Mouse (Mus musculus): ENCODE measurements around the gene Smpx.

Gene Smpx

DNA sequence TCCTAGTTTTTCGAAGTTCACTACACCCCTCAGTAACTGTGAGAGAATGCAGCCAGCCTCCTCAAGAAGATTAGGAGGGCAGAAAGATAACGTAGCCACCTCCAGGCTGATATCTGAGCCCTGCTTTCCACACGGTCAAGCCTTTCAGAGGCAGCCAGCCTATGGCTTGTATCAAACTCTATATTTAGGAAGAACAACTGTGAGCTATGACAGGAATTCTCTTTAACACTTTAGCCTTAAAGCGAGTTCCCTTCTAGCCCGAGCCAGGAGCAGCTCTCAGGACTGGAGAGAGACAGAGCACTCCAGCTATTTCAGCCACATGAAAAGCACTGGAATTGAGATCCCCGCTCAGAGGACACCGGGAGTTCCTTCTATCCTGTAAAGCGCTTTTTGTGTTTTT, at the start of gene Smpx:
Gene Smpx, plus strand, starts transcription at position 49 of the 400 bp plus-strand sequence.
- no peak for DNase-seq

DNA sequence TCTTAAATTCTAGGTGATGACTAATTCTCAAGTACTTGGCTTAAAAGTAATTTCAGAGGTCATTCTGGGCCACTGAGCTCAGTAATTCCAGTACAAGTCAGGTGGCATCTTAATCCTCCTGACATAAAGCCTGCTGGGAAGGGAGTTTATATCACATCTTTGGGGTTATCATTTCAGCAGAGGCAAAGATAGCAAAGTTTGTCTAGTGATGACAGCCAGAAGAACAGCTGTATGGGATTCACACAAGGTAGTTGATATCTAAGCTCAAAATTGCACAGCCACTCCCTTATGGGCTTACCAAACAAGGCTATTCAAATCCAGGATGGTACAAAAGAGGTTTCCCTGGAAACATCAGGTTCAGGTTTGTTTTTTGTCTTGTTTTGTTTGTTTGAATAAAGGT, 43.7 kb upstream of the Smpx start:
- DNase-seq: no peak

DNA sequence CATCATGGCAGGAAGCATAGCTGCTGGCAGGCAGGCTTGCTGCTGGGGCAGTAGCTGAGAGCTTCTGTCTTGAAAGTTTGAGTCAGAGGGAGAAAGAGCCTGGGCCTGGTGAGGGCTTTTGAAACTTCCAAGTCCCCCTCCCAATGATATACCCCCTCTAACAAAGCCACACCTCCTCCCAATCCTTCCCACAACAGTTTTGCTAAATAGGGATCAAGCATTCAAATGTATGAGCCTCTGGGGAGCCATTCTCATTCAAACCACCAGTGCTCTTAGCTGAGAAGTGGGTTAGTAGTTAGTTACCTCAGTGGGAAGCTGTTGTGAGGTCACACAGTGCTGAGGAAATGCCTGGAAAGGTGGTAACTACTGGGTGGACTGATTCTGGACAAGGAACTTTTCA, 41.4 kb upstream of the Smpx start:
- no peak for DNase-seq

DNA sequence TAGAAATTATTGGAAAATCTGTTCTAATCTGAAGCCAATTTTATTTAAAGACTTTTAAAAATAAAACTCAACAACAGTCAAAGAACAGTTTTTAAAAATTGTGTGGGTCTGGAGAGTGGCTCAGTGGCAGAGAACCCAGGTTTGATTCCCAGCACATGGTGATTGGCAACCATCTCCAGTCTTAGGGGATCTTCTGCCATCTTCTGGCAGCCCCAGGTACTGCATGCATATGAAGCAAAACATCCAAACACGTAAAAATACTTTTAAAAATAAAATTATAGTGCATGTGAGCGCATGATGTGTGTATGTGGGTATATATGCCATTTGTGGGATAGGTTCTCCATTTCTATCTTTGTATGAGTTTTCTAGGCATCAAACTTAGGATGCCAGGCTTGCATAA, 26.9 kb upstream of the Smpx start:
- no peak for DNase-seq

DNA sequence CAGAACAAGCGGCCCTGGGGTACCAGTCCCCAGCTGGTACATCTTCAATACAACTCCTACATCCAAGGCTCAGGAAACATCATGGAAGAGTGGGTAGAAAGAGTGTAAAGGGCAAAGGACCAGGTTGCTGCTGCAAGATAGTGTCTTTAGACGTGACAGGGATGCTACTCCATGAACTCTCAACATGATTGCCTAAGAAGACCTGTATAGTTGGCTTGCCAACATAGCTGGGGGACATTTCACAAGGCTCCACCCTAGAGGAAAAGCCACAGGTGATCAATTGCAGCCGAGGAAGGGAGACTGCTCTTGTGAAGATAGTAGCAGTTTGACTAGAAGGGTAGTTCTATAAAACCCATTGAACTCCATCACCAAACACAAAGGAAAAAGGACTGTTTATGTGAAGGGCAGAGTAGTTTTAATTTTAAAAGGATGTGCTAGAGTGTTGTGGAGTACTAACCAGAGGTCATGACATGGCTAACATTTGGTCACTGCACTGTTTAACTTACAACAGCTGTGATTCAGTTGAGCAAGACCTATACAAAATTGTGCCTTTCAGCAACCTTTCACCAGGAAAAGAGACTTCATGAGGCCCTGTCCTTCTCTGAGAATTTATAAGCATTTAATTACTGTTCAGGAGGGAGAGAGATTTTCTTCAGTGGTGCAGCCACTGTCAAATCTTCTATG, 23.9 kb upstream of the Smpx start:
- no peak for DNase-seq

DNA sequence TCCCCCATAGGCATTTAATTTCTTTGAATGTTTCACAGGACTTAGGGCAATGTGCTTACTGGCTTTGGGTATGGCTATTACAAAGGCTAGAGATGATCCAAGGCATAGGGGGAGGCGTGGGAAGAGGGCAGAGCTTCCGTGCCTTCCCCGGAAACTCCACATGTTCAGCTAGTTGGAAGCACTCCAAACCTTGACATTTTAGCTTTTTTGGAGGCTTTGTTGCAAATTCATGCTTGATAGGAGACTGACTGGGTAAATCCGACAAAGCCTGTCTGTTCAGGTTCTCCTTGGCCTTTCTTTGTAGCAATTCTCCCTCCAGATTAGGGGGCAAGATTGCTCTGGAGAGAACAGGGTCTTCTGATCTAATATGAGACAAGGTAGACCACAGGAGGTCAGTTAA, 7.5 kb upstream of the Smpx start:
- no peak for DNase-seq

DNA sequence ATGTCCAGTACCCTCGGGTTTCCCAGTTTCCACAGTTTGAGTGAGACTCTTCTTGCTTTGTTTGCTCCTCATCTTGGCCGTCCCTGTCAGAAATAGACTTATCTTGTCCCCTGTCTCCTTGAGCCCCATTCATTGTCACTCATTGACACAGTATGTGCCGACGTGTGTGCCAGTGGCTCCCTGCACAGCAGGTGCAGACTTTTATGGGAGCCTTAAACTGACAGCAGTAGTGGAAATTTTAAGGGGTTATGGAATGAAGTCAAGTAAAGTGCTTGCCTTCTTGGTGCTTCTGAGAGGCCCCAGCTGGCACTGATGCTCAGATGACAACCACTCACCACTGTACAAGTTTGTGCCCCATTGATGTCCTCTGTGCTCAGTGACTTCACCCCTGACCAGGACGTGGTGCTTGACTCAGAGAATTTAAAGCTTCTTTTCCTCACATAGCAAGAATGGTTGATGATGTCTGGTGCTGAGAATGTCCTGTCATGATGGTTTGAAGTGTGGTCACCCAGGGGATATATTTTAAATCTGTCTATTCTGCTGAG, 1.0 kb upstream of the Smpx start:
- no peak for DNase-seq

DNA sequence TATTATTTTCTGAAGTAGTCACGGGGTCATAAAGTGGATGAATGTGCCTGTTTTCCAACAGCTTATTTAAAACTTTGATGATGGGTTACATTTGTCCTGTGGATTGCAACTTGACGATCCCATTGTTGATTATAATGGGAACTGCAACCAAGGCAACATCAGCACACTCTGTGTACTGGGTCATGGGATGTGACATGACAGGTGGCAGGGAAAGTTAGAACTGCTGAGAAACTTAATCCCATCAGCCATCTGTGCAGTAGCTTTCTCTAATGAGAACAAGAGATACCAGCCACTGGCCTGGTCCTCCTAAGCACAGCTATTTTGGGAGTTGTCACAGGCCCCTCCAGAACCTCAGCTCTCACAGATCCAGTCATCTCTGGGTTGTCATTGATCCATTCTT, 8.5 kb downstream of the Smpx start:
- no peak for DNase-seq

DNA sequence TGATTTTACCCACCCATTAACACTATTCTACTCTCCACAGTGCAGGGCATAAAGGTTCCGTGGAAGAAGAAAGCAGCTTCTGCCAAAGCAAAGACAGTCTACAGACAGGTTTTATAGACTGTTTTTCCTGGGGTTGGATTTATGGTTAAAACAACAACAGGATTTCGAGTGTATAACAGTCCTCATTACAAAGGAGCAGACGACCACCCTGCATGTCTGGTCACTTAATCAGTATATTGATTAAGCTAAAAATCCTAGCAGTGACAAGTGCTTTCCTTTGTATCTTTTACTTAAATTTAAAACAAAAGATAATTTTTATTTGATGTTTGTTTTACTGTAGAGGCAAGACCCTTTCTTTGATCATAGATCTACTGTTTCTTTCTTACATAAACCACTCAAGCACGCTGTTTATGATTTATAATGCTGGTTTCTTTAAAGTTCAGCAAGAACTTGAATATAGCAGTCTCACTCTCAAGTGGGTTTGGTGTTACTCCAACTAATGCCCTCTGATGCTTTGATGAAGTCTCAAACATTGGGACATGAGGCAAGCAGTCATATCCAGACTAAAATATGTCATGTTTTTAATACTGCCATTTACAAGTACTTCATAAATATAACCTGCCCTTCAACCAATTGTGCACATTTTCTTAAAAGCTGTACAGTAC, 10.0 kb downstream of the Smpx start:
- DNase-seq: no peak

DNA sequence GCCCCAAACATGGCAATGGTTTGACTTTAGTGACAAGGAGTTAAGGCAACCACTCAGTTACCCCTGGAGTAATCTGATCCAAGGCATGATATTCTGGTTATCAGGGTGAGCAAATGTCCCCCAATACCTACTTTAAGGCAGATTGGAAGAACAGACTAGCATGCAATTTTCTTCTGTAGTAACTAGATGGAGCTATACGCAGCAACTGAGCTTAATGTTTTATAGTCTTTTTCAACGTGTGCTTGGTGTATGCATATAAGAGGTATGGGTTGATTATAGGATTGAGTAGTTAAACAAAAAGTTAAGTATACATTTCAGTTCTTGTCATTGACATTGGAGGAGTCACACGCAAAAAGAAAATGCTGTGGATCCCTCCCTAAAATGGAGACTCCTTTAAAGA, 21.2 kb downstream of the Smpx start:
- DNase-seq: no peak

DNA sequence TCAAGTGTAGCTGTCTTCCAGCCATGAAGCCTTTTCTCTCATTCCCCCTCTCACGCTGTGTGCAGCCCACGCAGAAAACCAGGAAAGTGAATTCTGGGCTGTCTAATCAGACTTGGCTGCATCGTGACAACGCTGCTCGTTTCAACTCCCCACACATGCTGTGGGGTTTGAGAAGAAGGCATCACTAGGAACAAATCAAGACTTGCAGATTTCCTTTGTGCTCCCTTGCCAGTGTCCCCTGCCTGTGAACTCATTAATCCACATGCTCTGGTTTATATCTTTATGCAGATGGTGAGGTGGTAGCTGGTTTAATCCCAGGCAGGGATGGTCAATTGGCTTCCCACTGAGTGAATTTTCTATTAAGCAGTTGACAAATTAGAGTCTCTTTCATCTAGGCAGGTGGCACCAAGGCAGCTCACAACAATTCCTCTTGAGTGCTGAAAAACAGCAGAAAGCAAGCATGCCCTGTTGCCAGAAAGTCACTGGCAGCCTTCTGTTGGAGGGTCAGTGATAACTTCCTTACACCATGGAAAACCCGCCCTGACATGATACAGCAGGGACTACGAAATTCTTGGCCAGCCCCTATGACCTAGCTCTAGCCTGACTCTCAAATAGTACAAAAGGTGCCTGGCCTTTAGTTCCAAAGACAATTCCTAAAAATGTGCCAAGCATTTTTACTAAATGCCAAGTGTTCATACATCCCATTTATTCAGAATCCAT, 32.1 kb downstream of the Smpx start:
- no peak for DNase-seq

DNA sequence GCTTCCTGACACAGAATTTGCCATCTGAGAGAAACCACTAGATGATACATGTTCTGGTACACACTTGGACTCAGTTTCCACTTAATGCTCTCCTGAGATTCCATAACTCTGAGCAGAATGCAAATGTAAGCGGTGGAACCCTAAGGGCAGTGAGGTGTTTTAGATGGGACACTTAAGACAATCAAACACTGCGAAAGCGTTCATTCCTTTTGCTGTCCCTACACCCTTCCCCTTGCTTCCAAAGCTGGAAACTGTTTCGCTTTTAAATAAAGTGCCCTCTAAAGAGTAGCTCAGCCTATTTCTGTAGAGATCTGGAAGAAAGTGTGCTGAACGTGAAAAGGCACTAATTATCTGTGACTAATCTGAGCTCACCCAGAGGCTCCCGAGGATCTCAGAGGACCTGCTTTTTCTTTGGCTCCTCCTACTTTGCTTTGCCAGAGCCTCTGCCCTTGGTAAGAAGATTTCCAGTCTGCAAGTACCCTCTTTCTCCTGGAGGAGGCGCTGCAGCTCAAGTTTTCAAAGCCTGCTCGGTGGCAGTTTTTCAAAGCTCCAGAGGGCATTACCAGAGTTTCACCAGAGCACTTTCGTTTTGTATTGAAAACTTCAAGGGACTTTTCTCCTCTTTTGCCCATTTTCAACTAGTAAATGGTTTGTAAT, 33.1 kb downstream of the Smpx start:
- DNase-seq: peak; percentile 70 to 71

DNA sequence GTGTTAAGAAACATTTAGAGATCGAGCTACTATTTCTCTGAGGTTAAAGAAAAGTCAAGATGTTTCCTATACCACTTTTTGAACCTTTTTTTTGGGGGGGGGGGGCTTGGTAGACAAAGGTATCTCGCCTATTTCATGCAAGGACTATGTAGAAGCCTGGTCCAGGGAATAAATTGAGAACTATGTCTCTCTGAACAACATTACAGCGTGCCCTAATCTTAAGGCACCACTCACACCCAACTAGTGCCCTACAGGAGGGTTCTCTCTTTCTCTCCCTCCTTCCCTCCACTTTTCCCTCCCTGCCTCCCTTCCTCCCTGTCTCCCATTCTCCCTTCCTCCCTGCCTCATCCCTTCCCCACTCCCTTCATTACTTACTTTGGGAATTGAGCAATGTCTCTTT, 33.6 kb downstream of the Smpx start:
- no peak for DNase-seq

DNA sequence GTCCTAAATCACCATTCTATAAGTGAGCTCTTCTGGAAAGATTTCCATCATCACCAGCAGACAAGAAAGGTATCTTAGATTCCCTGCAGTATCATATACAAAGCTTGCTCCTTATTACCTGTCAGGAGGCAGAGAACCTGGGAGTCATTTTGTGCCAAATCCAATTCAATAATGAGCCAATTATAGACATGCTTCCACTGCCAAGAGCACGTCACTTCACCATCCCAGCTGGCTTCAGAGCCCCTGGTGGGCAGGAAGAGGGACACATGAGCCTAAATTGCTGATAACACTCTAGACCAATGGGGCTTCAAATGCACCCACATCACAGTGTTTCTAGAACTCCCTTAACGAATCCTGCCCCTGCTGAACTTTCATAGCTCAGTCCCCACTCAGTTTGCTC, 35.1 kb downstream of the Smpx start:
- DNase-seq: no peak

DNA sequence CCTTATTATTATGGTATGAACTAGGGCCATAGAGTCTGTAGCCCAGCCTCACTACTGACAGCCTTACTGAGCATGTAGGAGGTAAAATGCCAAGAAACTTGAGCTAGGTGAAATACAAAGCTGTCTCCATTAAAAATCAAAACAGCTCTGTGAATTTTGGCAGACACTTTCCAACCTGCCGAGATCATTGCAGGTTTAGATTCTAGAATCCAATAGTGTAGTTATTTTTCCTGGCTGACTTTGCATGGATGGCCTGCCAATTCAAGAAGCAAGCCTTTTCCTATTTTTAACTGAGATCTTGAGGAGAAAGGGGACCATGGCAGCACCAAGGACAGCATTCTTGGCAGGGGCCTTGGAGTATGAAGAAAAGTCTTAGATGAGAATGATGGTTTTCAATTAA, 35.6 kb downstream of the Smpx start:
- peak; percentile 8 to 11 for DNase-seq

DNA sequence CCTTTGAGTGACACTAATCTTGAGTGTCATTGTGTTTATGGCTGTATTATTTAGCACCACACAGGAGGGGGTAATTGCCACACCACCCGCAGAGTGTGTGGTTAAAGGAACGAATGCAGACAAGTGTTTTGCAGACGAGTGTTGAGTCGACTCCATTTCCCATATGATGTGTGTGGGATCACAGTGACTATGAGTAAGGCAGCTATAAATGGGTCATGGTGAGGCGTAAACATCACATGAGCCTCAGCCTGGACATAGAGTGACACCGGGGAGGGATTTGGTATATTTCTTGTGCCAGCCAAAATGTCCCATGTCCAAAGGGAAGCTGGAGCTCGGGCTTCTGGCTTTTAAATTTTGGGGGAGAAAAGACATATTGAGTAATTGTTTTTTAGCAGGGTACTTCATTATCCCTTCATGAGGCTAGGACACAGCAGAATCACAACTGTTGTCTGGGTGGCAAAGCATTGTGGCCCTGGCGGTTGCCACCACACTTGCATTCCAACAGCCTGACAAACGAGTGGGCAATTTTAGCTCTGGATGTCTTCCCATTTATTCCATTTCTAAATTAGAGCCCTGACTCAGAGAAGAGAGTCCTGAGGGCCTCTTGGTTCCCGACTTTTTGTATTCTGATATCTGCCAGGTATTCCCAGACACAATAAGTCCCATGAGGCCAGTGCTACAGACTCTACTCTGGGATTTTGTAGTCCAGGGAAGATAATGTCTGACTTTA, 49.3 kb downstream of the Smpx start:
- DNase-seq: no peak

DNA sequence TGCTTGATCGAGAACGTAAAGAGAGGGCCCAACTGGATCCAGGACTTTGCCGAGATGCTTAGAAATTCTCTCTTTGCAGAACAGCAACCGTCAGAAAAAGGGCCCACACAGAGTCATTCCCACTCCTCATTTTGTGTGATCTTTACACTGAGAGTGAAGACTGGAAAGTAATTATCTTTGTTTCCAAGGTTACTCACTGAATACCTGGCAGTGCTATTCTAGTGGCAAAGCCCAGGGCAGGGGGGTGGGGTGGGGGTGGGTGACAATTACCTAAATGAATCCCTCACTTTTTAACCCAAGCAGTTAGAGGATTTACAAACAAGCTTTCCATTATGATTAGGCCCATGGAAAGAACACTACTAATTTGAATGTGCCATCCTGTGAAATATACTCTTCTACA, 55.8 kb downstream of the Smpx start:
- no peak for DNase-seq

DNA sequence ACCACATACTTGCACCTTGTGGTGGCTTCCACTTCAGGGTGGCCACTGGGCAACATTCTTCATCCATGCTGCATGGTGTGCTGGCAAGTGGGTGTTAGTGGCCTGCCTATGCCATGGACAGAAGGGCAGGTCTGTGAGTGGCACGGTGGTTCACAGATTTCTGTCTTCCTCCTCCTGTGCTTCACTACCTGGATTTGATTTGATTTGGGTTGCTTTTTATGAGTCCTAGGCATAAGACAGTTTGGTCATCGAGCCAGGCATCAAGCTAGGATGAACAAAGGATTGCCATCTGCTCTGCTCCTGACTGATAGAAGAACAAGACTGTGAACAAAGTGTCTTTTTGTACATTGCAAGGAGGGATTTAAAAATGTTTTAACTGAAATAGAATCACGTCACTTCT, 63.8 kb downstream of the Smpx start:
- DNase-seq: no peak

DNA sequence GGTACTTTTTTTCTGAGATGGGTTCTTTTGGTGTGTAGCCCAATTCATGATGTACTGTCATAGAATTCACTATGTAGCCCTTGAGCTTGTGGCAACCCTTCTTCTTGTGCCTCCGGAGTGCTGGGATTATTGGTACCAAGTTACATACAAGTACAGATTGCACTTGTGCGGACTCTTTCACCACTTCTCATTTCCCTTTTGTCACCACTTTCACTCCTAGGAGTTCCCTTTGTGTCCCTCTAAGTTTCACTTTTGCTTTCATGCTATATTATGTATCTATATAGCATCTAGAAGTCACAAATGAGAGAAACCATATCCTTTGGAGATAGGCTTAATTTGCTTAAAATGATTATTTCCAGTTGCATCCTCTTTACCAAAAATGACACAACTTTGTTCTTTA, 103.0 kb downstream of the Smpx start:
- no peak for DNase-seq
